Mouse (Mus musculus) kidney, adult 18-20 months (tissue): ENCODE results near the gene Sla2.
"Not testable (repeated sequence)": the region's sequence is repeated elsewhere in the genome, so short reads cannot be mapped to it uniquely, and the experiment has no call there.

Experiments
- DNase-seq: peaks from one replicate; pipeline ENCODE4 v3.0.0; 2021

The Sla2 gene

DNA sequence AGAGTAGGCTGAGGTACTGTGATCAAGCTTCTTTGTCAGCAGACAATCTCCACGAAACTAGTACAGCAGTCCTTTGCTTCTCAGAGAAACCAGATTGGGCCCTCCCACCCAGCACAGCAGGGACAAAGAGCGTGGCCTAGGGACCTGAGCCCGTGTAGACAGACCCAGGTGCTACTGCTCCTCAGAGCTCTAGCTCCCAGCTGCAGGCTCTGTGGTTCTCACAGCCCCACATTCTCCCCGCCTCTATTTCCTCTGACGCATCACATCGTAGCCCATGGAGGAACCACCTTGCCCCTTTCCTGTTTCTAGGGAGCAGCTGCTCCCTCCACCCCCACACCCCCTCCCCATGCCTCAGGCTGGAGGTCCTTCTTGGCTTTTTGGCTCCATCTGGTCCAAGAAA lies at the start of gene Sla2:
Sla2 (minus strand) TSS at position 176 of the 400 bp plus-strand sequence.
- DNase-seq = no peak

DNA sequence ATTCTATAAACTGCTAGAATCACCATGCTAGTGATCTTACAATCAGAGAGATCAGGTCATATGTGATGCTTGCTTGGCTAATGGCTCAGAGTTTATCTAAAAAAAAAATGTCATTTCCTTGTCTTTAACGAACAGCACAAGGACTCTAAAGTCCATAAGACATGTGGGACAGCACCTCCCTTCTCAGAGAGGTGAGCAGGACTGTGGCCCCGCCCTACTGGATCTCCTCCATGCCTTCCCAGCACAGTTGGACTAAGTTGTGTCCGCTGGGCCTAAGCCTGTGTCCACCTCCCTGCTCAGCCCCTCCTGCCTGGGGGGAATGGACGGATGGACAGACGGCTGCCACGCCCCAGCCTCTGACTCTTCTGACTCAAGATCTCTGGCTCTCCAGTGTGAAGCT lies 48.0 kb upstream of the Sla2 start:
- no peak for DNase-seq

- DNase-seq = no peak
Observed at GRCm38 (mm10) chr2:156933426-156933825, 46.4 kb upstream of the Sla2 start.

DNA sequence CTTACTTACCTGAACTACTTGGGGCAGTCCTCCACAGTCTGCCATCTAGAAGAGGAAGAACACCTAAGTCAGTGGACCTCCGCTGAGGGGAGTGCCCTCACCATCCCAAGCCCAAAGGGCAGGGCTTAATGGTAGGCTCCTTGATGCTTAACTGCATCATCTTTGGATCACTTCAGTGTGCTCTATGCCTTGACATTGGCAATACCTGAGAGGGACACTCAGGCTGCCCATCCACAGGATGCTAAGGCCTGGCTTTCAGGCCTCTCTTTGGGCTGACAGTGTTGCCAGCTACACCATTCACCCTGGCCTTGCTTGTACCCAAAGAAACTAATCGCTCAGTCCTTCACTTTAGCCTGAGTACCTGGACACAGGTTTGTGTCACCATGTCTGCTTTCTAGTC lies 44.4 kb upstream of the Sla2 start:
- DNase-seq = no peak

- no peak for DNase-seq
Observed at GRCm38 (mm10) chr2:156930549-156930948, 43.6 kb upstream of the Sla2 start.

DNA sequence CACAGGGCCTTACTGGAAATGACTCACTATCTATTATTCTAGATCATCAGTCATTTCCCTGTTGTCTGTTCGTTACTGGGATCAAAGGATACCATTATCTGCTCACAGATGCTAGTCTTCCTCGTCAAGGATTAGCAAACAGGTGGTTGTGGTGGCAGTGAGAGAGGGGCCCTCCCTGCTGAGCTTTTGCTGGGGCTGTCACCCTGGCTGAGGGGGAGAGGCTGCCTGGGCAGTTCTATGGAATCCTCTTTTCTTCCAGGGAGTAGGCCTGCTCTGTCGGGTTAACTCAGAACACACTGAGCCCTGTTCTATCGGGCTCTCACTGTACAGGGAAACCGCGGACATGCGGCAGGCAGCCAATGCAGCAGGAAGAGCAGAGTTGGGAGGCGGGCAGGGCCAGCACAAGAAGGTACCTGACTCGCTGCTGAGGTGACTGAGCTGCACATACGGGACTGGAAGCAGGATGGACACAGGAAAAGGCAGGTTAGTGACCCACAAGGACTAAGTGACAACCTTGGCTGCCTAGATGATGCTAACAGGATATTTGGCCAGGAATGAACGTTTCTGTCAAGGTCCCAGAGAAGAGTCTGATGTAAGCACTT lies 42.6 kb upstream of the Sla2 start:
- DNase-seq = no peak

- DNase-seq = no peak
Observed at GRCm38 (mm10) chr2:156928606-156929005, 41.6 kb upstream of the Sla2 start.

DNA sequence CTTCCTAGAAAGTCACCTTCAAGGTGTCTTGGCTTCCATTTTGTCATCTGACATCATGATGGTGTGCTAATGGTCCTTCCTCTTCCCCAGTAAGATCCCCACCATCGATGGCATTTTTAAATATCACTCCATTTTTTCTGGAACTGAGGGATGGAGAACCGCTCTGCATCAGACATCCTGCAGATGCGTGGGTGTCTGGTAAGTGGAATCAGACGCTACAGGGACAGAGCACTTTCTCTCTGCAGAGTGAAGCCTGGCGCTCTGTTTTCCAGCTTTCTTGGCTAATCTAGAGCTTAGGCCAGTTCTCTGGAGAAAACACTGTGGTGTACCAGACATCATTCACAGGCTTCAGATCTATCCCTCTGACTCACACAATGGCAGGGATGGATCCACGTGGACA lies 40.7 kb upstream of the Sla2 start:
- DNase-seq = no peak

- not testable (repeated sequence) for DNase-seq
Observed at GRCm38 (mm10) chr2:156925611-156926010, 38.6 kb upstream of the Sla2 start.

DNA sequence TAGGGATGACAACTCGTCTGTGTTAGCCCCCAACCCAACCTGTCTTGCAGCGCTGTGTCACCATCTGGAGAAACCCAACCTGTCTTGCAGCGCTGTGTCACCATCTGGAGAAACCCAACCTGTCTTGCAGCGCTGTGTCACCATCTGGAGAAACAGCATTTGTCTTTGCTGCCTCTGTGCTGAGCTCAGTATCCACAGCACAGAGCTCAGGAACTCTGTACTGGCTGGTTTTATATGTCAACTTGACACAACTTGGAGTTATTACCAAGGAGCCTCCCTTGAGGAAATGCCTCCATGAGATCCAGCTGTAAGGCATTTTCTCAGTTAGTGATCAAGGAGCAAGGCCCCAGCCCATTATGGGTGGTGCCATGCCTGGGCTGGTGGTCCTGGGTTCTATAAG lies 38.1 kb upstream of the Sla2 start:
- DNase-seq = not testable (repeated sequence)

- no peak for DNase-seq
Observed at GRCm38 (mm10) chr2:156924210-156924898, 37.4 kb upstream of the Sla2 start.

DNA sequence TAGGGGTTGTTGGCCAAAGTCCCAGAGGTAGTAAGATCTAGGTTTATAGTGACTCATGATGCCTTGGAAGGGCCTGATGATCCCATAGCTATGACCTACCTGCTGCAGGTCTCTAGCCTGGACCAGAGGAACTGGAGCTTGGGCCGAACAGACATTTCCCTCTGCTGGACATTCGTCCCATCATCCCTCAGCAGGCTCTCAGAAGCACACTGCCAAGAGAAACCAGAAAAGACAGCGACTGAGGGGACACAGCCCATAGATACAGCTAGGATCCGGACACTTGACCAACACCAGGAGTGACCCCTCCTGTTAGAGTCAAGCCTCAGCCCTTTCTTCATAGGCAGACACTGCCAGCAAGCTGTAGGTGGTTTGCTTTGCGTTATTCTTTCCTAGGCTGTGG lies 36.1 kb upstream of the Sla2 start:
- DNase-seq = no peak

- DNase-seq = no peak
Observed at GRCm38 (mm10) chr2:156919796-156920195, 32.8 kb upstream of the Sla2 start.

GRCm38 (mm10) chr2:156919191-156919590 lies 32.2 kb upstream of the Sla2 start:
- not testable (repeated sequence) for DNase-seq

DNA sequence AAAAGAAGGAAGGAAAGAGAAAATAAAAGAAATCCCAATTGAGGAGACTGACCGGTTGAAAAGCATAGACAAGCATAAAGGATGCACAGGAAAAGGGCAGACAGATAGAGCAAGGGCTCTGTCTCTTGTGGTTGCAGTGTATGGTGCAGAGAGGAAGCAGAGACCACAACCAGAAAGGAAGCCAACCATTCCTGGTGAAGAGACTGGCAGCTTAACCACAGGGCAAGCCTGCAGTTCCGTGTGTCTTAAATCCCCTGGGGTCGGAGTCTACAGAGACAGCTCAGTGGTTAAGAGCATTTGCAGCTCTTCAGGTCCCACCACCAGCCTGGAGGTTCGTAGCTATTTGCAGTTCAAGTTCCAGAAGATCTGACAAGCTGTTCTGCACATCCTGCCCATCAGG lies 31.6 kb upstream of the Sla2 start:
- DNase-seq = no peak

DNA sequence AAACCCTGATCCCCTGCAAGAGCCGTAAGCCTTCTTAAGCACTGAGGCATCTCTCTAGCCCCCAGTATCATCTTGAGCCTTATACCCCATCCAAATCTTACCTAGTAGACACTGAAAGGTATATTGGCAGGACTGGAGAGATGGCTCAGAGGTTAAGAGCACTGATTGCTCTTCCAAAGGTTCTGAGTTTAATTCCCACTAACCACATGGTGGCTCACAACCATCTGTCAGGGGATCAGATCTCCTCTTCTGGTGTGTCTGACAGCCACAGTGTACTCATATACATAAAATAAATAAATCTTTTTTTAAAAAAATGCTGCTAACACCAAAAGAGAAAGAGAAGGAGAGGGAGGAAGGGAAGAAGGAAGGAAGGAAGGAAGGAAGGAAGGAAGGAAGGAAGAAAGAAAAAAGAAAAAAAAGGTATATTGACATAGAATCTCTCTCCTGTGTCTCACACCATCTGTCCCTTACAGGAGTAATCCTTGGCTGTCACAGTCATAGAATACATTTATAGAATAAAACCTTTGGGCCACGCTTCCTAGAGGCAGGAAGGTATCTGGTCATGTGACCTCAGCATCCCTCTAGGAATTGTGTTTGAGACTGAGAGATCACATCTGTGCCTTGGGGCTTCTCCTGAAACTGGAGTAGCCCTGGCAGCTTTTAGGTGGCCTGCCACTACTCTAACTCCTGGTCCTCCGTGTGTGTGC lies 29.6 kb upstream of the Sla2 start:
- no peak for DNase-seq

GRCm38 (mm10) chr2:156915559-156915958 lies 28.6 kb upstream of the Sla2 start:
- DNase-seq = no peak

DNA sequence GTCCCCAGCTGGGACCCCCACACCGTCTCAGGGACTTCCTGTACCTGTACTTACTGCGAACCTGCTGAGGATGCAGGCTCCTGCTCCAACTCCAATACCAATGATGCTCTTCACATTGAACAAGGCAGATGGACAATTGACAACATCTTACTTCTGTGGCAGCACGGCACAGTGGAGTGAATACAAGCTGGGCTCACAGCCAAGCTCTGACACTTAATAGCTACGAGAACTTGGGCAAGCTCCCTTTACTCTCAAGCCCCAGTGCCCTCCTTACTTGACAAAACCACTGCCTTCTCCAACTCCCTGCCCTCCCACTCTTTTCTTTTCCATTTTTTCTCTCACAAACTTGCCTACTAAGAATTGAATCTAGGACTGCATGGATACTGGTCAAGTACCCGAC lies 26.2 kb upstream of the Sla2 start:
- DNase-seq = no peak

DNA sequence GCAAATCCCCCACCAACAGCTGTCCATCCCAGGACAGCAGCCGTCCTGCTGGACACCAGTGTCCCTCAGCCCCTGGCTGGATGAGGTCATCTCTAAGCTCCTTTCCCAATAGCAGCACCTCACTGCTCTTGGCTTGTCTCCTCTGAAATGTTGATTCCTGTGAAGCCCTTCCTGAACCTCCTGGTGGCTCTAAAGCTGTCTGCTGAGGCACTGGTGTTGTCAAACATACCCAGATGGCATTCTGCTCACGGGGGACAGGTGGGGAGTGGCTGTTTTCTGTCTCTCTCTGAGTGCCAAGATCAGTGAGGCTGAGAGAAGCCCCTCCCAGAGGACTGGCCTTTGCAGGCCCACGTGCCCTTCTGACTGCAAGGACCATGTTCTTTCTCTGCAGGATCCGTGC lies 18.9 kb upstream of the Sla2 start:
- not testable (repeated sequence) for DNase-seq

- peak; percentile 76 for DNase-seq
Observed at GRCm38 (mm10) chr2:156904976-156905717, 18.2 kb upstream of the Sla2 start.

DNA sequence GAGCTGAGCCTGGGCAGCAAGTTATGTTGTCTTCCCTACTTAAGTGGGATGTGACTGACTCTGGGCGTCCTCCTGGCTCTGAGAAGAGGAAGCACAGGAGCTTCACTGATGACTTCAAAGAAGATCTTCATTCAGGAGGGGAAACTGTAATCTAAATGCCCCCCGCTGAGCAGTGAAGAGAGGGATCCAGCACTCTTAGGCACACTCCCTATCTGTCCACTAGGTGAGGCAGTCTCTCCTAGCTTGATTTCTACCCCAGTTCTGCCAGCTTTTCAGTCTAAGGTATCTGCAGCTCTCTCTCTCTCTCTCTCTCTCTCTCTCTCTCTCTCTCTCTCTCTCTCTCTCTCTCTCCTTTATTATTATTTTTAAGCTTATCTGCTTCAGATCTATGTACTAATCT lies 16.4 kb upstream of the Sla2 start:
- DNase-seq = no peak

DNA sequence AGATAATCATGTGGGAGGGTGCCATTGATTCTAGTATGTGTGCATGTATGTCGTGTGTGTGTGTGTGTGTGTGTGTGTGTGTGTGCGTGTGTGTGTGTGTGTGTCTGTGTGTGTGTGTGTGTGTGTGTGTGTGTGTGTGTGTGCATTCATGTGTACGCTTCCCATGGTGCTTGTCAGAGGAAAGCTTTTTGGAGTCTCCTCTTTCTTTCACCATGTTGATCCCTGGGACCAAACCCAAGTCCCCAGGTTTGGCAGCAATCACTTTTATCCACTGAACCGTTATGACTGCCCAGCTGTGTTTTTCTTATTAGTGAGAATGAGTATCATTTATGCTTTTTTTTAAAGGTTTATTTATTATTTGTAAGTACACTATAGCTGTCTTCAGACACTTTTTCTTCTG lies 15.4 kb upstream of the Sla2 start:
- DNase-seq = not testable (repeated sequence)

DNA sequence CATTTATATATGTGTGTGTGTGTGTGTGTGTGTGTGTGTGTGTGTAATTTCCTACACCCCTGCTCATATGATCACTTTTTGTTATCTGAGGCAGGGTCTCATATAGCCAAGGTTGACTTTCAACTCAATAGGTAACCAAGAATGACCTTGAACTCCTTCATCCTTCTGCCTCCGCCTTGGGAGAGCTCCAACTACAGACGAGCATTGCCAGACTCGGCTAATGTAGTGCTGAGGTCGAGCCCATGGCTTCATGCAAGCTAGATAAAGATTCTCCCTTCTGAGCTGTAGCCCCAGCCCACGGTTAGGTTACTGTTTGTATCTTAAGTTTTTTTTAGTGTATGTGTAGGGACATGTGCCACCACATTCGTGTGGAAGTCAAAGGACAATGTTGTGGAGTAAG lies 14.9 kb upstream of the Sla2 start:
- DNase-seq = no peak

DNA sequence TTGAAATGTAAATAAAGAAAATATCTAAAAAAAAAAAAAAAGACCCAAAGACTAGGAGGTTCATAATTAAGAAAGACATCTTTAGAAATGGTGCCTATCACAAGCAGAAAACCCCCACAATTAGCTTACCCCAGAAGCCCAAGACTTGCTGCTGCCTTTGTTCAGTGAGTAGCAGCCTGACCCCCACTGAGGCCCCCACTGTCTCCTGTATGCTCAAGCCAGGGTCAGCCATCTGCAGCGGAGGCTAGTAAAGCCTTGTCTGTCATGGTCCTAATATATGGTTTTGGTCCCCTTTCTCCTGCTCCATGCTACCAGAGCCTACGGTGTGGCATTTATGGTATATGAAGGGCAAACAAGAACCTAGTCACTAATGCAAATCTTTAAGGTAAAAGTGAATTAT lies 14.4 kb upstream of the Sla2 start:
- no peak for DNase-seq
